Mouse (Mus musculus) limb, embryonic 11.5 days (tissue): ENCODE results near the gene Wdr90. TPM values are rescaled to one million over a fixed set of nuclear protein-coding genes. Genes with fewer than 3 reads are reported as not detected.

Source experiments
- ATAC-seq: fragments of 200-750 bp; cut with Nextera tagmentation; 2 replicates; pipeline ENCODE4 v1.8.0; 2017; ENCODE audit warnings: low read depth; ENCODE audit not compliant: insufficient number of reproducible peaks, low FRiP score, low TSS enrichment
- DNase-seq: peaks from one replicate; pipeline ENCODE4 v3.0.0-alpha.2; 2015; ENCODE audit warnings: low spot score
- H3K27ac ChIP-seq: fragments of 300-500 bp; sonication (generic); replicated peaks from 2 replicates; pipeline ENCODE4 v1.5.1; 2014; ENCODE audit warnings: low read depth, mild to moderate bottlenecking, low read length
- H3K27me3 ChIP-seq: fragments of 300-500 bp; sonication (generic); 2 replicates; pipeline ENCODE4 v1.6.1; 2014; ENCODE audit warnings: mild to moderate bottlenecking, low read length, mixed read lengths; ENCODE audit not compliant: control insufficient read depth, insufficient read depth
- H3K36me3 ChIP-seq: fragments of 300-500 bp; sonication (generic); 2 replicates; pipeline ENCODE4 v1.6.1; 2014; ENCODE audit warnings: mild to moderate bottlenecking, low read length, moderate library complexity, mixed read lengths; ENCODE audit not compliant: control insufficient read depth, insufficient read depth
- H3K4me1 ChIP-seq: fragments of 300-500 bp; sonication (generic); 2 replicates; pipeline ENCODE4 v1.6.1; 2014; ENCODE audit warnings: low read length, mixed read lengths; ENCODE audit not compliant: control insufficient read depth, insufficient read depth
- H3K4me2 ChIP-seq: fragments of 300-500 bp; sonication (generic); 2 replicates; pipeline ENCODE4 v1.6.1; 2014; ENCODE audit warnings: low read depth, mild to moderate bottlenecking, moderate library complexity; ENCODE audit not compliant: severe bottlenecking
- H3K4me3 ChIP-seq: fragments of 300-500 bp; sonication (generic); 2 replicates; pipeline ENCODE4 v1.5.1; 2014; ENCODE audit warnings: low read depth, low read length
- H3K9ac ChIP-seq: fragments of 300-500 bp; sonication (generic); 2 replicates; pipeline ENCODE4 v1.6.1; 2014; ENCODE audit warnings: mild to moderate bottlenecking, low read length
- H3K9me3 ChIP-seq: fragments of 300-500 bp; sonication (generic); 2 replicates; pipeline ENCODE4 v1.6.1; 2016; ENCODE audit warnings: low read length; ENCODE audit not compliant: control insufficient read depth
- WGBS: fragments of 180-500 bp; shearing (Covaris S2); extraction: QIAGEN DNeasy Blood & Tissue Kit; methylation state at CpG from one replicate; pipeline ENCODE4 v1.1.7; 2014; 5-methylcytosine and 5-hydroxymethylcytosine counted together
- polyA plus RNA-seq: library from polyadenylated mRNA; unstranded; fragments of >200 nt; fragmentation: Nextera tagmentation; extraction: Ambion mirVana; gene quantifications from 2 replicates; pipeline ENCODE4 v1.2.1, GENCODE M21; 2014

Wdr90 gene
- 19.3 and 22.4 TPM in 2 replicates for polyA plus RNA-seq

DNA sequence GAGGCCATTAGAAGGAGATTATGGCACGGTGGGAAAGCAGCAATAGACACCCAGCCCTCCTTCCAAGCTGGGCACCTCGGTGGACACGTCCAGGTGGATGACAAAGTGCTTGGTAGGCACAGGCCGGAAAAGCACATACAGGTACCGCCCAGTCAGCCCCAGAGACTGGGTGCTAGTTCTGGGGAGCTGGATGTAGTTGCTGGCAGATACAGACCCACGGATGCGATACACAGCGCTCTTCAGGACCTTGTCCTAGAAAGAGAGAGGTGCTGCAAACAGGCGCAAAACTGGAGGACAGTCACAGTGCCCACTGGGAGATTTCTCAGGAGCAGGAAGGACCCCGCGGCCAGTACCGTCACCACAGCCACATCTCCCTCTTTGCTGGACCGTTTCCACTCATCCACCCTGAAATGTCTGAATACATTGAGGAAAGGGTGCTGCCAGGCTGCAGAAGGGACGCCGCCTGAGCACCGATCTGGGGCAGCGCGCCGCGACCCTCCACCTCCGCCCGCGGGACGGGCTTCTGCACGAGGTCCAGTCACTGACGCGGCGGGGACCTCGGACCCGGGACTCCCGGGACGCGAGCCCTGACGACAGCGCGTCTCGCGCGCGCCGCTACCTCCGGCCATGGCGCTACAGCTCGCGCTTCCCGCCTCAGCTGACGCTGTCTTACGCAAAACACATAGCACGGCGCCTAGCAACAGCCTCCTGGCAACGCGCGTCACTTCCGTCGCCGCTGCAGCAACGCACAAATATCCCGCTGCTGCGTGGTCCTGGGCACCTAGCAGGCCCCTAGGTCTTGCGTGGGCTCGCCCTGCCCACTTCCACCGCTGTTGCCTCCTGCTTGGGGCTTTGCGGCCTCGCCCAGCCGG, at the start of gene Wdr90:
Wdr90 (minus strand) TSS at position 670 of the 872 bp plus-strand sequence.
- peak; percentile 90 for ATAC-seq
- Histone ChIP-seq H3K36me3 (no peaks in the 10 kb centered on the region; the same call in 1 of the 2 replicates), H3K9me3 (no peaks in the 10 kb centered on the region), H3K27ac (peak within 1 kb of the TSS; percentile 75), H3K4me3 (peak within 1 kb of the TSS; percentile 64), H3K9ac (peak within 1 kb of the TSS; percentile 85), H3K4me1 (peaks cover 10% of the 10 kb centered on the region), H3K4me2 (peak within 1 kb of the TSS; percentile 92), H3K27me3 (no peaks in the 10 kb centered on the region)
- 4% methylated on average over 61 of the region's 65 CpGs for WGBS
- peak; percentile 90 for DNase-seq

DNA sequence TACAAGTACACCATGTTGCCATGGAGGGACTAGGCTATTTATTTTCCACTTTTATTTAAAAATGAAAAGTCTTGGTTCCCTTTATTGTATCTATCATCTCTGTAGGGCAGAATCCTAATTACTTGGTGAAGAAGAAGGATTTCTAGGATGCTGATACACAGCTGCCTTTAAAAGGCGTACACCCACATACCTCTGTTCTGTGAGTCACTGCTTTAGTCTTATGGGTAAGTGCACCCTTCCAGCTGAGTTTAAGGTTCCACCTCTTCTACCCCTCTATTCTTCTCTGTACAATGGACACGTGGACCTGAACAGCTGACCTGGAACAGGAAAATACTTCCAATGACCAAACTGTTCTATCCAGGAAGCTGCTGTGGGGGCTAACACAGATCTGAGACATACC, 46.3 kb upstream of the Wdr90 start:
- H3K4me3 ChIP-seq: no peak overlapping the region
- H3K9ac ChIP-seq: no peak overlapping the region
- DNase-seq (no peak), ATAC-seq (no peak)
- no peaks in the 10 kb centered on the region for H3K4me1 ChIP-seq
- no peaks in the 10 kb centered on the region for H3K9me3 ChIP-seq
- H3K27me3 ChIP-seq: no peaks in the 10 kb centered on the region
- H3K27ac ChIP-seq: no peak overlapping the region
- no peak overlapping the region for H3K4me2 ChIP-seq
- H3K36me3 ChIP-seq: no peaks in the 10 kb centered on the region
- 88% methylated on average over 2 of the region's 2 CpGs for WGBS

DNA sequence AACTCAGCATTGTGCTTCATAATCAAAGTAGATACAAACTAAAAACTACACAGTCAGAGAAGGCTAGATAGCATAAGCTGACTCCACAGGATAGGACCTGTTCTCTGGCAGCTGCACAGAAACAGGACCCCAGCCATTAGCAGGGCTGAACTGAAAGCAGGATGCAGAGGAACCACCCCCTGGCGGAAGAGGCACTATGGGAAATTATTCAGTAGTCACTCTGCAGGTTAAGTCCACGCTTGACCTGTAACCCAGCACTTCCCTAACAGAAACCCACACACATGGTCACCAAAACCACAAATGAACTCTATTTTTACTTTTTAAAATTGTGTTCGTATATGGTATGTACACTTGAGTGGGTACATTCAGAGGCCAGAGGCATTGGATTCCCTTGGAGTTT, 41.8 kb upstream of the Wdr90 start:
- no peak for DNase-seq

DNA sequence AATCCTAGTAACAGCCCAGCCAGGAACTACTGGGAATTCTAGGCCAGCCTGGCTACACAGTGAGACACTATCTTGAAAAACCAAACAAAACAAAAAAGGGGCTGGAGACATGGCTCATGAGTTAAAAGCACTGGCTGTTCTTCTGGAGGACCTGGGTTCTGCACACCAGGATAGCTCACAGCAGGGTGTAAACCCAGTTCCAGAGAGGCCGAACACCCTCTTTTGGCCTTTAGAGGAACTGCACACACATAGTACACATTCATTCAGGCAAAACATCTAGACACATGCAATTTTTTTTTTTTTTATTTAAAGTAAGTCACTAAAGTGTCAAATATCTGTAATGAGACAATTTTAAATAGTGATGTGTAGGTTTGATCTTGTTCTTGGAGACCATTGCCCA, 38.9 kb upstream of the Wdr90 start:
- no peak for ATAC-seq
- Histone ChIP-seq H3K4me3 (no peak overlapping the region), H3K36me3 (0 out of 2 replicates have a peak, but pooled peaks cover 3% of the 10 kb centered on the region), H3K9ac (no peak overlapping the region), H3K27me3 (no peaks in the 10 kb centered on the region), H3K4me2 (no peak overlapping the region), H3K9me3 (no peaks in the 10 kb centered on the region; the same call in 1 of the 2 replicates), H3K27ac (no peak overlapping the region), H3K4me1 (no peaks in the 10 kb centered on the region)
- WGBS: 96% methylated on average over 1 of the region's 1 CpGs
- DNase-seq: no peak

More for the DNA sequence above, 41.8 kb upstream of the Wdr90 start:
- H3K36me3 ChIP-seq: 0 out of 2 replicates have a peak, but pooled peaks cover 3% of the 10 kb centered on the region
- no peaks in the 10 kb centered on the region; the same call in 1 of the 2 replicates for H3K9me3 ChIP-seq
- no peak overlapping the region for H3K4me2 ChIP-seq
- H3K27ac ChIP-seq: no peak overlapping the region
- no peaks in the 10 kb centered on the region for H3K27me3 ChIP-seq
- no peaks in the 10 kb centered on the region for H3K4me1 ChIP-seq
- WGBS: 86% methylated on average over 3 of the region's 3 CpGs
- H3K9ac ChIP-seq: no peak overlapping the region
- ATAC-seq: no peak
- H3K4me3 ChIP-seq: no peak overlapping the region

DNA sequence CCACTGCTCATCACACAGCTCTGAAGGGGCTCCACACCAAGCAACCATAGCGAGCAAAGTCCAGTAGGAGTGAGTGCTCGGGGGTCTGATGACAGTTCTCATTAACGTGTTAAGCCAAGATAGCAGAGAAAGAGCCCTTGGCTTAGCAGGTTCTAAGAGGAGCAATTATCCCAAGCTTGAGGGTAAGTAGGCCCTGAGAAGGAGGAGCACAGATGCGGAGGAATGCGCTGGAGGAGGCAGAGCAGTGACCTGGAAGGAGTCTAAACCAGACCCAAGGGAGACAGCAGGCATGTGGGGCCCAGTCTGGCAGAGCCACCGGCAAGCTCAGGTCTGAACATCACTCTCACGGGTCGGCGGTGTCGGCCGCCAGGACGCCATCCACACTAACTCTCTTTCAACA, 34.6 kb upstream of the Wdr90 start:
- ATAC-seq (no peak), DNase-seq (no peak)
- no peak overlapping the region for H3K27ac ChIP-seq
- H3K9ac ChIP-seq: no peak overlapping the region
- 0 out of 2 replicates have a peak, but pooled peaks cover 3% of the 10 kb centered on the region for H3K36me3 ChIP-seq
- no peak overlapping the region for H3K4me3 ChIP-seq
- H3K27me3 ChIP-seq: no peaks in the 10 kb centered on the region
- 77% methylated on average over 12 of the region's 12 CpGs for WGBS
- H3K9me3 ChIP-seq: no peaks in the 10 kb centered on the region; the same call in 1 of the 2 replicates
- no peaks in the 10 kb centered on the region for H3K4me1 ChIP-seq
- no peak overlapping the region for H3K4me2 ChIP-seq

DNA sequence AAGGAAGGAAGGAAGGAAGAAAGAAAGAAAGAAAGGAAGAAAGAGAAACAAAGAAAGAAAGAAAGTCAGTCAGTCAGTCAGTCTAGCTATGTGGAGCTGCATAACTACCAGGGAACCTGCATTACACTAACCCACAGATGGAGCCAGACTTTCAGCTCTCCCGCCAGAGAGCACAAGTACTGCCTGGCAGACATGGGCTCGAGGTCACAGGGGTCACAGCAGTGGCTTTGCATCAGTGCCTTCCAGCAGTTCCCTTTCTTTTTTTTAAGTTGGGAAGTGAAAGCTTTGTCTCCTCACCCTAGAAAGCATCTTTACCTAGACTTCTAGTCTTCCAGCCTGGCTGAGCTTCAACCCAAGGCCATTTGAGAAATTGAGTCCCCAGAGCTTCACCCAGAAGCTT, 34.1 kb upstream of the Wdr90 start:
- DNase-seq: no peak
- Histone ChIP-seq H3K9me3 (no peaks in the 10 kb centered on the region), H3K9ac (no peak overlapping the region), H3K4me1 (no peaks in the 10 kb centered on the region), H3K4me2 (no peak overlapping the region), H3K4me3 (no peak overlapping the region), H3K36me3 (no peaks in the 10 kb centered on the region), H3K27me3 (no peaks in the 10 kb centered on the region), H3K27ac (no peak overlapping the region)
- whole genome bisulfite sequencing: 39% methylated on average over 2 of the region's 2 CpGs
- no peak for ATAC-seq

DNA sequence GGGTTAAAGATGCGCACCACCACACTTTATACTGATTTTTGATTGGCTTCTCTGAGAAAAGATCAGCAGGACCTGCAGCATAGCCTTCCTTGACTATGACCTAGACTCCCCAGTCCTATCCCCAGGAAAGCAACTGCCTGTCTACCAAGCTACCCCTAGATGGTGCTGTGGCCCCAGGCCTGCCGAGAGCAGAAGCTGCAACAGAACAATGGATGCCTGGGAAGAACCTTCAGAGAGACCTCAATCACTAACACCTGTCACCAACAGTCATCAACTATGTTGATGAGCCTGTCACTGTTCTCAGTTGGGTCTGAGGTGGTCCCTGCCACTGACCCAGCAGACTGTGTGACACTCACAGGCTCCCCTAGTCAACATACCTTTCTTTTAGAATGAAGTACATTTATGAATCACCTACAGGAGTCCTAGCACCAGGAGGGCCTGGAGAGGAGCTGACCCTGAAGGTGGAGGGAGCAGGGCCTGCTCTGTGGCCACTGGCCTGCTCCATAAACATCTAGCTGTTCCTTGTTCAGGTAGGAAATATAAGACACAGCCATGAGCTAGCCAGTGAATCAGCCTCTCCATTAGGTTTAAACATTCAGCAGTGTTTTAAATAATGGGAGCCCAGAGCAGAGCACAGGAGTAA, 32.8 kb upstream of the Wdr90 start:
- H3K4me2 ChIP-seq: no peak overlapping the region
- no peaks in the 10 kb centered on the region for H3K4me1 ChIP-seq
- no peak overlapping the region for H3K27ac ChIP-seq
- DNase-seq (peak; percentile 75), ATAC-seq (peak; percentile 62; the same call in 1 of the 2 replicates)
- H3K36me3 ChIP-seq: no peaks in the 10 kb centered on the region; the same call in 1 of the 2 replicates
- 31% methylated on average over 2 of the region's 2 CpGs for WGBS
- H3K4me3 ChIP-seq: no peak overlapping the region
- H3K27me3 ChIP-seq: no peaks in the 10 kb centered on the region
- H3K9me3 ChIP-seq: no peaks in the 10 kb centered on the region
- no peak overlapping the region for H3K9ac ChIP-seq

DNA sequence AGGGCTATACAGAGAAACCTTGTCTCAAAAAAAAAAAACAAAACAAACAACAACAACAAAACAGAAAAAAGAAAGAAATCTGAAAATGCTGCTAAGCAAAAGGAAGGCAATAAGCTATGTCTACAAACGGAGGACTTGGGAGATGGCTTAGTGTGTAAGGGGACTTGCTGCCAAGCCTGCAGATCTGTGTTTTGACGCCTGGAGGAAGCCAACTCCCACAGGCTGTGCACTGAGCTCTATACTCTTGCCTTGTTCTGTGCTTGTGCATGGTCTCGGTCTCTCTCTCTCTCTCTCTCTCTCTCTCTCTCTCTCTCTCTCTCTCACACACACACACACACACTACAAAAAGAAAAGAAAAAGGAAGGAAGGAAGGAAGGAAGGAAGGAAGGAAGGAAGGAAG, 27.5 kb upstream of the Wdr90 start:
- H3K36me3 ChIP-seq: peaks cover 7% of the 10 kb centered on the region
- H3K4me2 ChIP-seq: no peak overlapping the region
- H3K4me3 ChIP-seq: no peak overlapping the region
- no peaks in the 10 kb centered on the region for H3K4me1 ChIP-seq
- DNase-seq (no peak), ATAC-seq (no peak)
- no peaks in the 10 kb centered on the region for H3K27me3 ChIP-seq
- 84% methylated on average over 3 of the region's 3 CpGs for whole genome bisulfite sequencing
- H3K9ac ChIP-seq: no peak overlapping the region
- H3K9me3 ChIP-seq: no peaks in the 10 kb centered on the region
- no peak overlapping the region for H3K27ac ChIP-seq
